Mouse (Mus musculus): ENCODE data around the gene Klhdc10. TPM values are rescaled to one million over a fixed set of nuclear protein-coding genes. Genes with fewer than 3 reads are reported as not detected.

The Klhdc10 gene
- polyA plus RNA-seq, 1 experiment from 2014 or later = 38.0 TPM

- Histone ChIP-seq H3K27me3 (replicated peaks; ENCODE audit: control insufficient read depth, insufficient read depth, low read length) (no peaks in the 10 kb centered on the region), H3K36me3 (ENCODE audit: control insufficient read depth, insufficient read depth) (peaks cover 3% of the 10 kb centered on the region; the same call in 1 of the 2 replicates), H3K9ac (replicated peaks; ENCODE audit: low read depth, low read length) (no peak overlapping the region), H3K27ac (ENCODE audit: low read length) (no peak overlapping the region), H3K4me2 (ENCODE audit: low read length) (no peak overlapping the region), H3K4me1 (replicated peaks; ENCODE audit: control insufficient read depth, insufficient read depth, low read length) (peaks cover 2% of the 10 kb centered on the region; the same call in 1 of the 2 replicates), H3K4me3 (replicated peaks; ENCODE audit: low read length) (no peak overlapping the region), H3K9me3 (ENCODE audit: control insufficient read depth, low read length) (no peaks in the 10 kb centered on the region)
- no peak for ATAC-seq
- 91% methylated on average over 7 of the region's 7 CpGs for WGBS
These were observed 9.7 kb upstream of the Klhdc10 start for GRCm38 (mm10) chr6:30391996-30392395.

GRCm38 (mm10) chr6:30400146-30400545 is 1.5 kb upstream of the Klhdc10 start:
- Histone ChIP-seq H3K27ac (ENCODE audit: low read length) (peak overlapping the region; percentile 99), H3K4me2 (ENCODE audit: low read length) (0 out of 2 replicates have a peak overlapping the region, but pooled peaks have one; percentile 41), H3K9me3 (ENCODE audit: control insufficient read depth, low read length) (no peaks in the 10 kb centered on the region), H3K4me3 (replicated peaks; ENCODE audit: low read length) (no peak overlapping the region), H3K27me3 (replicated peaks; ENCODE audit: control insufficient read depth, insufficient read depth, low read length) (no peaks in the 10 kb centered on the region), H3K4me1 (replicated peaks; ENCODE audit: control insufficient read depth, insufficient read depth, low read length) (no peaks in the 10 kb centered on the region; the same call in 1 of the 2 replicates), H3K9ac (replicated peaks; ENCODE audit: low read depth, low read length) (peak overlapping the region; percentile 62; the same call in 1 of the 2 replicates), H3K36me3 (ENCODE audit: control insufficient read depth, insufficient read depth) (no peaks in the 10 kb centered on the region)
- ATAC-seq = no peak
- 79% methylated on average over 5 of the region's 5 CpGs for WGBS

- peak overlapping the region; percentile 99 for H3K27ac ChIP-seq (ENCODE audit: low read length)
- no peak for ATAC-seq
- H3K4me2 ChIP-seq (ENCODE audit: low read length) = peak overlapping the region; percentile 41
- H3K4me1 ChIP-seq (replicated peaks; ENCODE audit: control insufficient read depth, insufficient read depth, low read length) = no peaks in the 10 kb centered on the region; the same call in 1 of the 2 replicates
- no peaks in the 10 kb centered on the region for H3K9me3 ChIP-seq (ENCODE audit: control insufficient read depth, low read length)
- H3K9ac ChIP-seq (replicated peaks; ENCODE audit: low read depth, low read length) = peak overlapping the region; percentile 62
- 4% methylated on average over 7 of the region's 7 CpGs for WGBS
- H3K4me3 ChIP-seq (replicated peaks; ENCODE audit: low read length) = peak overlapping the region; percentile 89
- no peaks in the 10 kb centered on the region for H3K36me3 ChIP-seq (ENCODE audit: control insufficient read depth, insufficient read depth)
- H3K27me3 ChIP-seq (replicated peaks; ENCODE audit: control insufficient read depth, insufficient read depth, low read length) = no peaks in the 10 kb centered on the region
These were observed 952 bp upstream of the Klhdc10 start for GRCm38 (mm10) chr6:30400716-30401115.

- Histone ChIP-seq H3K4me2 (ENCODE audit: low read length) (peak overlapping the region; percentile 60), H3K36me3 (ENCODE audit: control insufficient read depth, insufficient read depth) (no peaks in the 10 kb centered on the region), H3K4me3 (replicated peaks; ENCODE audit: low read length) (peak overlapping the region; percentile 89), H3K27me3 (replicated peaks; ENCODE audit: control insufficient read depth, insufficient read depth, low read length) (no peaks in the 10 kb centered on the region), H3K4me1 (replicated peaks; ENCODE audit: control insufficient read depth, insufficient read depth, low read length) (no peaks in the 10 kb centered on the region; the same call in 1 of the 2 replicates), H3K27ac (ENCODE audit: low read length) (peak overlapping the region; percentile 99), H3K9me3 (ENCODE audit: control insufficient read depth, low read length) (no peaks in the 10 kb centered on the region), H3K9ac (replicated peaks; ENCODE audit: low read depth, low read length) (peak overlapping the region; percentile 98)
- 0% methylated on average over 29 of the region's 29 CpGs for WGBS
- ATAC-seq = peak; percentile 2; the same call in 1 of the 2 replicates
These were observed 423 bp downstream of the Klhdc10 start for GRCm38 (mm10) chr6:30402091-30402491.

GRCm38 (mm10) chr6:30403465-30403864 is 1.8 kb downstream of the Klhdc10 start:
- Histone ChIP-seq H3K9ac (replicated peaks; ENCODE audit: low read depth, low read length) (peak overlapping the region; percentile 57), H3K4me2 (ENCODE audit: low read length) (peak overlapping the region; percentile 69), H3K4me1 (replicated peaks; ENCODE audit: control insufficient read depth, insufficient read depth, low read length) (no peaks in the 10 kb centered on the region; the same call in 1 of the 2 replicates), H3K27me3 (replicated peaks; ENCODE audit: control insufficient read depth, insufficient read depth, low read length) (no peaks in the 10 kb centered on the region), H3K9me3 (ENCODE audit: control insufficient read depth, low read length) (no peaks in the 10 kb centered on the region), H3K4me3 (replicated peaks; ENCODE audit: low read length) (peak overlapping the region; percentile 43), H3K27ac (ENCODE audit: low read length) (peak overlapping the region; percentile 65), H3K36me3 (ENCODE audit: control insufficient read depth, insufficient read depth) (no peaks in the 10 kb centered on the region)
- ATAC-seq = no peak
- whole genome bisulfite sequencing = 11% methylated on average over 4 of the region's 4 CpGs

GRCm38 (mm10) chr6:30404671-30405070 is 3.0 kb downstream of the Klhdc10 start:
- no peaks in the 10 kb centered on the region for H3K9me3 ChIP-seq (ENCODE audit: control insufficient read depth, low read length)
- no peaks in the 10 kb centered on the region for H3K36me3 ChIP-seq (ENCODE audit: control insufficient read depth, insufficient read depth)
- WGBS = 90% methylated on average over 5 of the region's 5 CpGs
- no peaks in the 10 kb centered on the region; the same call in 1 of the 2 replicates for H3K4me1 ChIP-seq (replicated peaks; ENCODE audit: control insufficient read depth, insufficient read depth, low read length)
- H3K27me3 ChIP-seq (replicated peaks; ENCODE audit: control insufficient read depth, insufficient read depth, low read length) = no peaks in the 10 kb centered on the region
- no peak overlapping the region for H3K4me3 ChIP-seq (replicated peaks; ENCODE audit: low read length)
- no peak overlapping the region for H3K27ac ChIP-seq (ENCODE audit: low read length)
- no peak overlapping the region for H3K9ac ChIP-seq (replicated peaks; ENCODE audit: low read depth, low read length)
- no peak for ATAC-seq
- H3K4me2 ChIP-seq (ENCODE audit: low read length) = no peak overlapping the region

- no peaks in the 10 kb centered on the region; the same call in 1 of the 2 replicates for H3K4me1 ChIP-seq (replicated peaks; ENCODE audit: control insufficient read depth, insufficient read depth, low read length)
- WGBS = 84% methylated on average over 4 of the region's 4 CpGs
- ATAC-seq = no peak
- no peak overlapping the region for H3K4me3 ChIP-seq (replicated peaks; ENCODE audit: low read length)
- no peak overlapping the region for H3K4me2 ChIP-seq (ENCODE audit: low read length)
- H3K9ac ChIP-seq (replicated peaks; ENCODE audit: low read depth, low read length) = no peak overlapping the region
- no peaks in the 10 kb centered on the region for H3K36me3 ChIP-seq (ENCODE audit: control insufficient read depth, insufficient read depth)
- no peaks in the 10 kb centered on the region for H3K27me3 ChIP-seq (replicated peaks; ENCODE audit: control insufficient read depth, insufficient read depth, low read length)
- H3K27ac ChIP-seq (ENCODE audit: low read length) = no peak overlapping the region
- no peaks in the 10 kb centered on the region for H3K9me3 ChIP-seq (ENCODE audit: control insufficient read depth, low read length)
These were observed 6.6 kb downstream of the Klhdc10 start for GRCm38 (mm10) chr6:30408276-30408675.

- no peaks in the 10 kb centered on the region for H3K4me1 ChIP-seq (replicated peaks; ENCODE audit: control insufficient read depth, insufficient read depth, low read length)
- H3K4me3 ChIP-seq (replicated peaks; ENCODE audit: low read length) = no peak overlapping the region
- no peak for ATAC-seq
- no peak overlapping the region for H3K4me2 ChIP-seq (ENCODE audit: low read length)
- H3K36me3 ChIP-seq (ENCODE audit: control insufficient read depth, insufficient read depth) = no peaks in the 10 kb centered on the region
- H3K9ac ChIP-seq (replicated peaks; ENCODE audit: low read depth, low read length) = no peak overlapping the region
- no peaks in the 10 kb centered on the region for H3K27me3 ChIP-seq (replicated peaks; ENCODE audit: control insufficient read depth, insufficient read depth, low read length)
- H3K27ac ChIP-seq (ENCODE audit: low read length) = no peak overlapping the region
- no peaks in the 10 kb centered on the region for H3K9me3 ChIP-seq (ENCODE audit: control insufficient read depth, low read length)
- WGBS = 92% methylated on average over 7 of the region's 7 CpGs
These were observed 7.9 kb downstream of the Klhdc10 start for GRCm38 (mm10) chr6:30409399-30410093.

GRCm38 (mm10) chr6:30411311-30411710 is 9.6 kb downstream of the Klhdc10 start:
- no peak for ATAC-seq
- H3K4me3 ChIP-seq (replicated peaks; ENCODE audit: low read length) = no peak overlapping the region
- no peaks in the 10 kb centered on the region for H3K27me3 ChIP-seq (replicated peaks; ENCODE audit: control insufficient read depth, insufficient read depth, low read length)
- no peak overlapping the region for H3K4me2 ChIP-seq (ENCODE audit: low read length)
- no peaks in the 10 kb centered on the region for H3K4me1 ChIP-seq (replicated peaks; ENCODE audit: control insufficient read depth, insufficient read depth, low read length)
- H3K9ac ChIP-seq (replicated peaks; ENCODE audit: low read depth, low read length) = no peak overlapping the region
- H3K9me3 ChIP-seq (ENCODE audit: control insufficient read depth, low read length) = no peaks in the 10 kb centered on the region
- H3K36me3 ChIP-seq (ENCODE audit: control insufficient read depth, insufficient read depth) = no peaks in the 10 kb centered on the region
- no peak overlapping the region for H3K27ac ChIP-seq (ENCODE audit: low read length)
- WGBS = 86% methylated on average over 4 of the region's 4 CpGs
